Mouse (Mus musculus): ENCODE measurements at regions not wholly inside any gene's neighbourhood (a gene's known extent, or its start where the extent isn't known, plus 50 kb on each side); places are given as distances from the start of the nearest gene placed in this dataset.

- TF ChIP-seq CTCF (IDR thresholded peaks at IDR 0.05; ENCODE audit: low read depth) (no peak), EP300 (optimal IDR thresholded peaks at IDR 0.05) (no peak)
These were observed 128.7 kb upstream of the Prkg2 start for GRCm38 (mm10) chr5:99165807-99166360.

Measured in stomach, postnatal 0 days (tissue).